Mouse (Mus musculus): ENCODE results near the gene Snd1. TPM values are rescaled to one million over a fixed set of nuclear protein-coding genes. Genes with fewer than 3 reads are reported as not detected.

Gene Snd1
- total RNA-seq, 1 experiment, result 343 TPM

GRCm38 (mm10) chr6:28749224-28749623, 274.3 kb downstream of the Snd1 start:
- peaks cover 8% of the 10 kb centered on the region; the same call in 1 of the 2 replicates for H3K36me3 ChIP-seq (ENCODE audit: control insufficient read depth, insufficient read depth, low read length, poor library complexity, severe bottlenecking)
- H3K4me3 ChIP-seq (ENCODE audit: insufficient read depth in 1 of 2, low read depth in 1 of 2, low read length in 2 of 2, poor library complexity in 1 of 2, severe bottlenecking in 1 of 2), result no peak overlapping the region
- DNase-seq (ENCODE audit: low read depth, low spot score), result no peak
- H3K4me1 ChIP-seq (ENCODE audit: control insufficient read depth in 2 of 2, insufficient read depth in 2 of 2, low read length in 2 of 2, poor library complexity in 1 of 2), result peaks cover 4 to 5% of the 10 kb centered on the region in 2 experiments; a peak in 2 of 4 replicates
- no peak overlapping the region for H3K9ac ChIP-seq (ENCODE audit: insufficient read depth, low read depth, low read length, poor library complexity, severe bottlenecking)
- H3K27ac ChIP-seq (ENCODE audit: insufficient read depth, low read depth, low read length, poor library complexity, severe bottlenecking), result no peak overlapping the region
- TF ChIP-seq CHD2 (IDR thresholded peaks at IDR 0.05; ENCODE audit: low read depth, low read length), result no peak
- no peak for TF ChIP-seq ZC3H11A (IDR thresholded peaks at IDR 0.05; ENCODE audit: borderline replicate concordance, low read depth, low read length)
- no peak for TF ChIP-seq ZNF384 (IDR thresholded peaks at IDR 0.05; ENCODE audit: low read depth, low read length)
- no peak for TF ChIP-seq MAFK (IDR thresholded peaks at IDR 0.05; ENCODE audit: insufficient read depth, low read depth, low read length)
- TF ChIP-seq HCFC1 (IDR thresholded peaks at IDR 0.05; ENCODE audit: borderline replicate concordance, insufficient read depth, low read length), result no peak
- no peaks in the 10 kb centered on the region for H3K9me3 ChIP-seq (ENCODE audit: control insufficient read depth, insufficient read depth, low read depth, low read length)
- in situ Hi-C loops (cut with MboI; ENCODE audit: low sequenced_read_pairs in 2 of 2, unreplicated experiment in 2 of 2), result no loop called here

GRCm38 (mm10) chr6:28751186-28751585, 276.2 kb downstream of the Snd1 start:
- no peak for TF ChIP-seq MAFK (IDR thresholded peaks at IDR 0.05; ENCODE audit: insufficient read depth, low read depth, low read length)
- TF ChIP-seq CHD2 (IDR thresholded peaks at IDR 0.05; ENCODE audit: low read depth, low read length), result no peak
- no peak for TF ChIP-seq ZC3H11A (IDR thresholded peaks at IDR 0.05; ENCODE audit: borderline replicate concordance, low read depth, low read length)
- no peak for TF ChIP-seq ZNF384 (IDR thresholded peaks at IDR 0.05; ENCODE audit: low read depth, low read length)
- no peak for TF ChIP-seq HCFC1 (IDR thresholded peaks at IDR 0.05; ENCODE audit: borderline replicate concordance, insufficient read depth, low read length)

DNA sequence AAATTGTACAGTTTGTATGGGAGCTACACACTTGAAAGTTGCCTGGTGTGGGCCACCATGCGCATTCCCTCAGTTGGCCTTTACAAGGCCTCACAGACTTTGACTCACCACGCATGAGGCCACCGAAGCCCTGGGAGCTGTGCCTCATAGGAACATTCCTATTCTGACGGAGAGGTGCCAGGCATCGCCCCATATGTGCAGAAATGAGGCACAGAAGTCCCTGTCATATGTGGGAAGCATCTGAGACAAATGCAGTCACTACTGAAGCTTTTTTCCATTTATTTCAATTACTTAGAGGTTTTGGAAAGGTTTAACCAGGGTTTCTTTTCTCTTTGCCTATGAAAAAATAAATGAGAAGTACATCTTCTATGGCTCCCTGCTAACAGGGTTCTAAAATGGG, 278.3 kb downstream of the Snd1 start:
- Histone ChIP-seq H3K9ac (ENCODE audit: insufficient read depth, low read depth, low read length, poor library complexity, severe bottlenecking) (no peak overlapping the region), H3K36me3 (ENCODE audit: control insufficient read depth, insufficient read depth, low read length, poor library complexity, severe bottlenecking) (peaks cover 8% of the 10 kb centered on the region; the same call in 1 of the 2 replicates), H3K4me3 (ENCODE audit: insufficient read depth in 1 of 2, low read depth in 1 of 2, low read length in 2 of 2, poor library complexity in 1 of 2, severe bottlenecking in 1 of 2) (no peak overlapping the region), H3K9me3 (ENCODE audit: control insufficient read depth, insufficient read depth, low read depth, low read length) (no peaks in the 10 kb centered on the region), H3K27ac (ENCODE audit: insufficient read depth, low read depth, low read length, poor library complexity, severe bottlenecking) (no peak overlapping the region), H3K4me1 (ENCODE audit: control insufficient read depth in 2 of 2, insufficient read depth in 2 of 2, low read length in 2 of 2, poor library complexity in 1 of 2) (peaks cover 0 to 4% of the 10 kb centered on the region in 2 experiments; a peak in 2 of 4 replicates)
- no peak for DNase-seq (ENCODE audit: low read depth, low spot score)
- in situ Hi-C loops (cut with MboI; ENCODE audit: low sequenced_read_pairs in 2 of 2, unreplicated experiment in 2 of 2), result no loop called here
- TF ChIP-seq ZNF384 (IDR thresholded peaks at IDR 0.05; ENCODE audit: low read depth, low read length) (no peak), CHD2 (IDR thresholded peaks at IDR 0.05; ENCODE audit: low read depth, low read length) (no peak), ZC3H11A (IDR thresholded peaks at IDR 0.05; ENCODE audit: borderline replicate concordance, low read depth, low read length) (no peak), MAFK (IDR thresholded peaks at IDR 0.05; ENCODE audit: insufficient read depth, low read depth, low read length) (no peak), HCFC1 (IDR thresholded peaks at IDR 0.05; ENCODE audit: borderline replicate concordance, insufficient read depth, low read length) (no peak)

More at GRCm38 (mm10) chr6:28751186-28751585, 276.2 kb downstream of the Snd1 start:
- in situ Hi-C loops (cut with MboI; ENCODE audit: low sequenced_read_pairs in 2 of 2, unreplicated experiment in 2 of 2), result no loop called here
- H3K9me3 ChIP-seq (ENCODE audit: control insufficient read depth, insufficient read depth, low read depth, low read length), result no peaks in the 10 kb centered on the region
- peaks cover 10% of the 10 kb centered on the region; the same call in 1 of the 2 replicates for H3K36me3 ChIP-seq (ENCODE audit: control insufficient read depth, insufficient read depth, low read length, poor library complexity, severe bottlenecking)
- H3K9ac ChIP-seq (ENCODE audit: insufficient read depth, low read depth, low read length, poor library complexity, severe bottlenecking), result no peak overlapping the region
- H3K4me1 ChIP-seq (ENCODE audit: control insufficient read depth in 2 of 2, insufficient read depth in 2 of 2, low read length in 2 of 2, poor library complexity in 1 of 2), result peaks cover 4 to 5% of the 10 kb centered on the region in 2 experiments; a peak in 2 of 4 replicates
- H3K4me3 ChIP-seq (ENCODE audit: insufficient read depth in 1 of 2, low read depth in 1 of 2, low read length in 2 of 2, poor library complexity in 1 of 2, severe bottlenecking in 1 of 2), result no peak overlapping the region
- no peak overlapping the region for H3K27ac ChIP-seq (ENCODE audit: insufficient read depth, low read depth, low read length, poor library complexity, severe bottlenecking)
- no peak for DNase-seq (ENCODE audit: low read depth, low spot score)

DNA sequence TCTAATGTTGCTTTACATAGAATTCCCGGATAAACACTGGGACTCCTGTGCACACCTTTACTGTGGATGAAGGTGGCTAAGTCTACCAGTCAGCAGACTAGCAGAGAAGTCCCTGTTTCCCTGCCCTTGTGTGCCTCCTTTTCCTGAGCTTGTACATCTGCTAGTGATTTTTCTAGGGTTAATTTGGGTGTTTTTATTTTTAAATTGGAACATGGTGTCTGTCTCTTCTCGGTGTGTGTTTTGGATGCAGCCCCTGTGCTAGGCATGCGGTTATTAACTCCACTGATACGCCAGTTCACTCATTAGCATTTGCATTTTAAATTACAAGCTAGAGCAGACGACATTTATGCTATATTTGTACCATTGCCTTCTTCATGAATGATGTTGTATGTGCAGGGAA, 278.7 kb downstream of the Snd1 start:
- no peak overlapping the region for H3K9ac ChIP-seq (ENCODE audit: insufficient read depth, low read depth, low read length, poor library complexity, severe bottlenecking)
- DNase-seq (ENCODE audit: low read depth, low spot score), result no peak
- H3K4me3 ChIP-seq (ENCODE audit: insufficient read depth in 1 of 2, low read depth in 1 of 2, low read length in 2 of 2, poor library complexity in 1 of 2, severe bottlenecking in 1 of 2), result no peak overlapping the region
- H3K36me3 ChIP-seq (ENCODE audit: control insufficient read depth, insufficient read depth, low read length, poor library complexity, severe bottlenecking), result peaks cover 8% of the 10 kb centered on the region; the same call in 1 of the 2 replicates
- H3K27ac ChIP-seq (ENCODE audit: insufficient read depth, low read depth, low read length, poor library complexity, severe bottlenecking), result no peak overlapping the region
- TF ChIP-seq HCFC1 (IDR thresholded peaks at IDR 0.05; ENCODE audit: borderline replicate concordance, insufficient read depth, low read length) (no peak), CHD2 (IDR thresholded peaks at IDR 0.05; ENCODE audit: low read depth, low read length) (no peak), ZC3H11A (IDR thresholded peaks at IDR 0.05; ENCODE audit: borderline replicate concordance, low read depth, low read length) (no peak), MAFK (IDR thresholded peaks at IDR 0.05; ENCODE audit: insufficient read depth, low read depth, low read length) (no peak), ZNF384 (IDR thresholded peaks at IDR 0.05; ENCODE audit: low read depth, low read length) (no peak)
- in situ Hi-C loops (cut with MboI; ENCODE audit: low sequenced_read_pairs in 2 of 2, unreplicated experiment in 2 of 2), result no loop called here
- H3K4me1 ChIP-seq (ENCODE audit: control insufficient read depth in 2 of 2, insufficient read depth in 2 of 2, low read length in 2 of 2, poor library complexity in 1 of 2), result peaks cover 0 to 2% of the 10 kb centered on the region in 2 experiments; a peak in 1 of 4 replicates
- H3K9me3 ChIP-seq (ENCODE audit: control insufficient read depth, insufficient read depth, low read depth, low read length), result no peaks in the 10 kb centered on the region
